Mouse (Mus musculus): ENCODE measurements around the gene Cilp2. TPM values are rescaled to one million over a fixed set of nuclear protein-coding genes. Genes with fewer than 3 reads are reported as not detected.

Gene Cilp2
- polyA plus RNA-seq, 1 experiment from 2014 or later, result 0.09 TPM

GRCm38 (mm10) chr8:69847167-69848065 is 40.1 kb downstream of the Cilp2 start:
- no peak for DNase-seq
- Histone ChIP-seq H3K36me3 (no peaks in the 10 kb centered on the region), H3K4me1 (replicated peaks) (peaks cover 23% of the 10 kb centered on the region), H3K9ac (no peak overlapping the region), H3K9me3 (replicated peaks) (no peaks in the 10 kb centered on the region), H3K4me2 (no peak overlapping the region), H3K27ac (no peak overlapping the region), H3K27me3 (no peaks in the 10 kb centered on the region), H3K4me3 (replicated peaks) (no peak overlapping the region)
- 49% methylated on average over 3 of the region's 3 CpGs for WGBS (ENCODE audit: insufficient replicate concordance)
- ATAC-seq (ENCODE audit: low read depth), result no peak

DNA sequence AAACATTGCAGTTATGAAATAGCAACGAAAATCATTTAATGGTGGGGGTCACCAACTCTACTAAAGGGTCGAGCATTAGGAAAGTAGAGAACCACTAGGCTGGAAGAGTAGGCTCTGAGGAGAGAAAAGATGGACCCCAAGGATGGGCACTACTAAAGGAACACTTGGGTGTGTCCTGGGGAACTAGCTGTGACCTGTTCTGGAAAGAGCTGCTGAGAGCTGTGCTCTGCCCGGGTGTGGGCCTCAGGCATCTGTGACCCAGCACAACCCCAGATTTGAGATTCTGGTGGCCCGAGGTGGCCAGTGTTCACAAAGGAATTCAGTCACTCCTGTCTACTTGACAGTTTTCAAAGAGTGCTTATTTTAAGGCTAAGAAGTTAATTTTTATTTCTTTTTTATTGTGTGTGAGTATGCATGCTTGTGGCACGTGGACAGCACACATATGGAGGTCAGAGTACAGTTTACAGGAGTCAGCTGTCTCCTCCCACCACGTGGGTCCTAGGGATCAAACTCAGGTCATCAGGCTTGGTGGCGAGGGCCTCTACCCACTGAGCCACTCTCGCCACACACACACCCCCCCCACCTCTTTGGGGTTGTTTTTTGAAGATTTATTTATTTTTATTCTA is 50.3 kb downstream of the Cilp2 start:
- WGBS (ENCODE audit: insufficient replicate concordance), result 51% methylated on average over 8 of the region's 8 CpGs
- Histone ChIP-seq H3K36me3 (no peaks in the 10 kb centered on the region), H3K9me3 (replicated peaks) (no peaks in the 10 kb centered on the region), H3K27ac (no peak overlapping the region), H3K27me3 (no peaks in the 10 kb centered on the region), H3K4me1 (replicated peaks) (peaks cover 12% of the 10 kb centered on the region), H3K4me2 (no peak overlapping the region), H3K4me3 (replicated peaks) (no peak overlapping the region), H3K9ac (no peak overlapping the region)
- ATAC-seq (ENCODE audit: low read depth) (no peak), DNase-seq (no peak)

DNA sequence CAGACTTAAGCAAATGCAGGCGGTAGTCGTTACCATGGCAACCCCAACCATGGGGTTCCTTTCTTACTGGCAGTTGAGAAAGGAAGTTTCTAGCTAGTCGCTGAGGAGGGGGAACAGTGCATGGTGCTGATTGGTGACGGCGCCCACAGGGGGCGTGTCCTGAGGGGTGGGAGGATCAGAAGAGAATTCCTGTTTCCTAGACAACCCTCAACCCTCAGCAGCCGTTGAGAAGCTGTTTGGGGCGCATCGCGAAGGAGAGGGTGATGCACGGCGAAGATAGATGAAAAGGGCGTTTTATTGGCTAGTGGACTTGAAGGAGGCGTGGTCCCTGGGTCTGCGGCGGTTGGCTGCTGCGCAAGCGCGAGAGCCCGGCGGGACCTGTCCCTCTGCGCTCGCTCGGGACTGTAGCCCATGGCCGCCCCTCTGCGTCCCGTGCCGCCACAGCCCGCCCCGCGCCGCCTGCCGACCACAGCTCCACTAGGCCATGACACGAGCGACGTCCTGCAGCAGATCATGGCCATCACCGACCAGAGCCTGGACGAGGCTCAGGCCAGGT is 55.1 kb downstream of the Cilp2 start, which contains the start of gene Pbx4:
Pbx4 (plus strand) TSS at position 194 of the 556 bp plus-strand sequence.
- DNase-seq, result peak; percentile 80
- peak within 1 kb of the TSS; percentile 16; the same call in 1 of the 2 replicates for H3K27ac ChIP-seq
- no peaks in the 10 kb centered on the region for H3K27me3 ChIP-seq
- H3K9ac ChIP-seq, result peak within 1 kb of the TSS; percentile 73
- under 1% methylated on average over 38 of the region's 38 CpGs for WGBS (ENCODE audit: insufficient replicate concordance)
- H3K4me3 ChIP-seq (replicated peaks), result peak within 1 kb of the TSS; percentile 69
- peaks cover 18% of the 10 kb centered on the region for H3K4me1 ChIP-seq (replicated peaks)
- peak within 1 kb of the TSS; percentile 91 for H3K4me2 ChIP-seq
- peak; percentile 94 for ATAC-seq (ENCODE audit: low read depth)
- H3K9me3 ChIP-seq (replicated peaks), result no peaks in the 10 kb centered on the region
- no peaks in the 10 kb centered on the region for H3K36me3 ChIP-seq

Other genes starting within 250 kb of the Cilp2 start
- 0.27 and 0.37 TPM in 2 replicates for gene Zfp964, start 233.2 kb downstream of the Cilp2 start, polyA plus RNA-seq (2015; fragmentation: Nextera tagmentation; extraction: Ambion mirVana)
- 12.3 and 14.0 TPM in 2 replicates for gene Zfp869, start 177.0 kb downstream of the Cilp2 start, polyA plus RNA-seq (2015; fragmentation: Nextera tagmentation; extraction: Ambion mirVana)
- 2.2 and 2.3 TPM in 2 replicates for gene Zfp963, start 137.7 kb downstream of the Cilp2 start, polyA plus RNA-seq (2015; fragmentation: Nextera tagmentation; extraction: Ambion mirVana)
- 0.28 and 0.63 TPM in 2 replicates for gene Gm20422, start 112.8 kb downstream of the Cilp2 start, polyA plus RNA-seq (2015; fragmentation: Nextera tagmentation; extraction: Ambion mirVana)
- 20.1 and 22.0 TPM in 2 replicates for gene Atp13a1, start 96.5 kb downstream of the Cilp2 start, polyA plus RNA-seq (2015; fragmentation: Nextera tagmentation; extraction: Ambion mirVana)
- gene Zfp866, start 96.5 kb downstream of the Cilp2 start, polyA plus RNA-seq (2015; fragmentation: Nextera tagmentation; extraction: Ambion mirVana), result 7.2 and 8.3 TPM in 2 replicates
- 4.7 and 5.0 TPM in 2 replicates for gene Gmip, start 79.0 kb downstream of the Cilp2 start, polyA plus RNA-seq (2015; fragmentation: Nextera tagmentation; extraction: Ambion mirVana)
- 0.07 and 0.09 TPM in 2 replicates for gene Lpar2, start 65.3 kb downstream of the Cilp2 start, polyA plus RNA-seq (2015; fragmentation: Nextera tagmentation; extraction: Ambion mirVana)
- 2.4 and 2.8 TPM in 2 replicates for gene Pbx4, start 55.2 kb downstream of the Cilp2 start, polyA plus RNA-seq (2015; fragmentation: Nextera tagmentation; extraction: Ambion mirVana)
- 2.4 and 2.5 TPM in 2 replicates for gene Tssk6, start 14.5 kb upstream of the Cilp2 start, polyA plus RNA-seq (2015; fragmentation: Nextera tagmentation; extraction: Ambion mirVana)
- gene Ndufa13, start 14.9 kb upstream of the Cilp2 start, polyA plus RNA-seq (2015; fragmentation: Nextera tagmentation; extraction: Ambion mirVana), result 109 and 114 TPM in 2 replicates
- 0.74 and 0.81 TPM in 2 replicates for gene Yjefn3, start 15.0 kb upstream of the Cilp2 start, polyA plus RNA-seq (2015; fragmentation: Nextera tagmentation; extraction: Ambion mirVana)
- gene Gatad2a, start 108.7 kb upstream of the Cilp2 start, polyA plus RNA-seq (2015; fragmentation: Nextera tagmentation; extraction: Ambion mirVana), result 27.1 and 27.8 TPM in 2 replicates
- 22.7 and 26.6 TPM in 2 replicates for gene Mau2, start 155.0 kb upstream of the Cilp2 start, polyA plus RNA-seq (2015; fragmentation: Nextera tagmentation; extraction: Ambion mirVana)
- gene Sugp1, start 155.1 kb upstream of the Cilp2 start, polyA plus RNA-seq (2015; fragmentation: Nextera tagmentation; extraction: Ambion mirVana), result 20.2 and 21.7 TPM in 2 replicates
- 0.98 and 1.1 TPM in 2 replicates for gene Tm6sf2, start 185.2 kb upstream of the Cilp2 start, polyA plus RNA-seq (2015; fragmentation: Nextera tagmentation; extraction: Ambion mirVana)
- gene Hapln4, start 195.8 kb upstream of the Cilp2 start, polyA plus RNA-seq (2015; fragmentation: Nextera tagmentation; extraction: Ambion mirVana), result 0.05 and 0.51 TPM in 2 replicates
- gene Ncan, start 233.2 kb upstream of the Cilp2 start, polyA plus RNA-seq (2015; fragmentation: Nextera tagmentation; extraction: Ambion mirVana), result 0.07 and 0.13 TPM in 2 replicates
- 26.2 and 28.5 TPM in 2 replicates for gene Nr2c2ap, start 243.6 kb upstream of the Cilp2 start, polyA plus RNA-seq (2015; fragmentation: Nextera tagmentation; extraction: Ambion mirVana)

All from liver, embryonic 13.5 days (tissue).